Mouse (Mus musculus) urinary bladder, adult 18-20 months (tissue): ENCODE results near the gene Ccdc182.

Source experiments
- DNase-seq, 2 experiments: peaks; one replicate each; pipeline ENCODE4 v3.0.0; 2022; ENCODE audit warnings: low spot score in 2 of 2, mixed read lengths in 2 of 2

Ccdc182 gene

GRCm38 (mm10) chr11:88327016-88327415 is 33.2 kb downstream of the Ccdc182 start:
- DNase-seq: no peak

DNA sequence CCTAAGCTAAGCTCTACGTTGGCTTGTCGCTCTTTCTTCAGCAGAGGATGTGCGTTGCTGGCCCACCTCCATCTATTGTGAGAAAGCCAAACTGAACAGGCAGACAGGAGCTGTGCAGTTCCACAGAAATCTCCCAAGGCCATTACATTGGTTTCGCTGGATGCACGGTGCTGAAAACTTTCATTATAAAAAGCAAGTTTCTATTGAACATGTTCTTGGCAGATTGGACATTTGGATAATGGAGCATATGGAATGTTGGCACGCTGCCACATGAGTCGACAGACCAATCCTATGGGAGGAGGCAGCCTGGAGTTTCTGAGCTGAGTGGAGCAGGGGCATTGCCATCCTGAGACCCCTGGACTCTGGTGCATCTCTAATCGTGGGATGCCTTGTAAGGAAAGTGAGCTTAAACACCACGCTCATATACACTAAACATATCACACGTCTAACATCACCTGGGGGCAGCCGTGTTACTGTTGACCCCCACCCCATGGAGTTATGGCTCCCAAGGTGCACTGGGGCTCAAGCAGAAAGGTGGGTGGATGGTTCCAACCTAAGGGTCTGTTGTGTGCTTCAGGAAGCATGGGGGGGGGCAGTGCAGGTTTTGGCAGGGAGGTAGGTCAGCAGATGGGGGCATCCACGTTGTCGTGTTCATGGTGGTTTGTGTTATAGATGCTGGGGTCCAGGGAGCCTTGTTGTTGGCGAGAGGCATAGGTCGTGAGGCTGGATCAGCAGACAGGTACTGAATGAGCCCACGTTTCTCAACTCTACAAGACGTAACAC is 35.1 kb downstream of the Ccdc182 start:
- no peak for DNase-seq

DNA sequence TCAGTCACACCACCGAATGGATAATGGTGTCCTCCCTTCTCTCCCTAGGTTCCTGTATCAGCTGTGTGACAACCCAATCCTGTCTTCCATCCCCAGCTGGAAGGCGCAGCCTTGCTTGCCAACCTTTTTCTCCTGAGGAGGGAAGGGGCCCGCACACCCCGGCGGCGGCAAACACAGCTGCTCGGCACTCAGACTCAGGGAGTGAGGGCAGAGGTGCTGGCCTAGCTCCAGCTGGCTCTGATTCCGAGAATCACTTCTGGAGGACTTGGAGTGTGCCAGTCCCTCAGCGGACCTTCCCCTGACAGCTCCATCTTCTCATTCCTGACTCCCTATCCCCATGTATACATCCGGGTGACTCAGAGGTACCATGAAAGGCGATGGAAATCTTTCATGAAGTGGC is 36.9 kb downstream of the Ccdc182 start:
- DNase-seq: no peak

GRCm38 (mm10) chr11:88331722-88332121 is 37.9 kb downstream of the Ccdc182 start:
- no peak for DNase-seq

- no peak for DNase-seq
These were observed 38.6 kb downstream of the Ccdc182 start for GRCm38 (mm10) chr11:88332309-88332934.

GRCm38 (mm10) chr11:88334893-88335292 is 41.0 kb downstream of the Ccdc182 start:
- DNase-seq: no peak

DNA sequence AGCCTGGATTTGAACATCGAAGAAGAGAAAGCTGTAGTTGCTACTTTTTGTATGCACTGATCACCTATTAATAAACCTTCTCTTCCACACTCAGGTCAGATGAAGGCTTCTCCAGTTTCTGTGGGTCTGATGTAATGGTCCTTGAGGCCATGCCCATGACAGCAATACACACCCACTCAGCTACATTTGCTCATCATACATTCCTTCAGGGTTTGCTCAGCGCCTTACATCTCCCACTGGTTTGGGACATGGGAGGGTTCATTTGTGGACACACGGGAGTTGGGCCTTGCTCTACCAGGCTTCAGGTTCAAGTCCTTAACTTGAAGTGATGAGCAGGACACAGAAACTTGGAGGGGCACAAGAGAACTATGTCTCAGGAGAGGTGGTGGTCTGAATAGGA is 44.1 kb downstream of the Ccdc182 start:
- no peak for DNase-seq
